Mouse (Mus musculus): ENCODE measurements around the gene Lrp11. TPM values are rescaled to one million over a fixed set of nuclear protein-coding genes. Genes with fewer than 3 reads are reported as not detected.

Gene Lrp11
- total and polyA plus RNA-seq, 2 experiments from 2014 or later: 51.7 to 139 TPM

DNA sequence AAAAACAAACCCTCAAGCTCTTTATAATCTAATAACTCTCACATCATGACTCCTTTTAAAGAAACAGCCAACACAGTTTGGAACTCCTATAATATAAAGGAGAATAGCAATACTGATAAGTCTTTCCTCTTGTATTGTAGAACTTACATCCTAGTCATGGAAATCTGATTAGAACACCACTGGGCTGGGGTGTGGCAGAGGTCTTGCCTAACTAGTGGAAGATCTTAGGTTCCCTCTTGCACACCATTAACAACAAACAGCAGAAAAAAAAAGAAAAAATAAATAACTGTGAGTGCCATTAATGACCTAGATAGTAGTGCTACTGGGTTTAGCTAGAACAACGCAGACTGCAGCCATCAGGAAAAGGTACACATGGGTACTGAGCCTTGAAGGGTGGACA is 75.3 kb downstream of the Lrp11 start:
- no peak for ATAC-seq (ENCODE audit: low FRiP score)
- no peak overlapping the region for H3K4me2 ChIP-seq (ENCODE audit: low read depth, low read length, poor library complexity, severe bottlenecking)
- H3K4me1 ChIP-seq (ENCODE audit: insufficient read depth, low read length): peaks cover 6% of the 10 kb centered on the region; the same call in 1 of the 2 replicates
- no peak for DNase-seq (ENCODE audit: low spot score)
- no peaks in the 10 kb centered on the region for H3K9me3 ChIP-seq (ENCODE audit: low read length)
- TF ChIP-seq CTCF (IDR thresholded peaks at IDR 0.05): no peak
- no peak overlapping the region for H3K27ac ChIP-seq (ENCODE audit: low read depth, low read length)
- 88% methylated on average over 1 of the region's 1 CpGs for WGBS
- no peaks in the 10 kb centered on the region for H3K27me3 ChIP-seq (ENCODE audit: insufficient read depth, low read length)
- H3K36me3 ChIP-seq (ENCODE audit: insufficient read depth, low read length): no peaks in the 10 kb centered on the region
- no peak overlapping the region for H3K4me3 ChIP-seq (ENCODE audit: low read depth, low read length)
- no peak overlapping the region for H3K9ac ChIP-seq (replicated peaks; ENCODE audit: low read length, poor library complexity, severe bottlenecking)

DNA sequence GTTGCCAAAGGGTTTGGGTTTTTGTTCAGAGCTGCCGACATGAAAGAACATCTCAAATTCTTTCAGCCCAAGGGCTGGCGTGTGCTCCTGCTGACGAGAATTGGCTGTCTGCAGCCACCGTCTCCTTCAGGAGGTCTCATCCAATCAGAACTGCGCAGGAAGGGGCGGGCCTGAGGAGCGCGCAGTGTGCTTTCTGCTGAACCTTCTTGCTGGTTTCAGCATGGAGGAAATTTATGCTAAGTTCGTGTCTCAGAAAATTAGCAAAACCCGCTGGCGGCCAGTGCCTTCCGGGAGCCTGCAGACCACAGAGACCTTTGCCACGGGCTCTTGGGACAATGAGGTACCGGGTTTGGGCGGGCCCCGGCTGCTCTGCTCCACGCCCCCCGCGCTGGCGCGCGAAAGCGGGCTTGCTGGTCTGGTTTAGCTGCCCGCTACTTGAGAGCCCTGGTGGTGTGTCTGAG is 77.8 kb downstream of the Lrp11 start, which contains the start of gene Nup43:
Nup43 (plus strand) TSS at position 162 of the 461 bp plus-strand sequence.
- peak within 1 kb of the TSS; percentile 57 for H3K27ac ChIP-seq (ENCODE audit: low read depth, low read length)
- 0% methylated on average over 24 of the region's 24 CpGs for WGBS
- DNase-seq (ENCODE audit: low spot score) (peak; percentile 94), ATAC-seq (ENCODE audit: low FRiP score) (peak; percentile 83)
- H3K9ac ChIP-seq (replicated peaks; ENCODE audit: low read length, poor library complexity, severe bottlenecking): peak within 1 kb of the TSS; percentile 64
- peak within 1 kb of the TSS; percentile 75 for H3K4me3 ChIP-seq (ENCODE audit: low read depth, low read length)
- H3K36me3 ChIP-seq (ENCODE audit: insufficient read depth, low read length): 0 out of 2 replicates have a peak, but pooled peaks cover 2% of the 10 kb centered on the region
- no peak for TF ChIP-seq CTCF (IDR thresholded peaks at IDR 0.05)
- H3K27me3 ChIP-seq (ENCODE audit: insufficient read depth, low read length): no peaks in the 10 kb centered on the region
- H3K4me2 ChIP-seq (ENCODE audit: low read depth, low read length, poor library complexity, severe bottlenecking): peak within 1 kb of the TSS; percentile 67
- no peaks in the 10 kb centered on the region for H3K9me3 ChIP-seq (ENCODE audit: low read length)
- H3K4me1 ChIP-seq (ENCODE audit: insufficient read depth, low read length): peaks cover 6% of the 10 kb centered on the region; the same call in 1 of the 2 replicates

DNA sequence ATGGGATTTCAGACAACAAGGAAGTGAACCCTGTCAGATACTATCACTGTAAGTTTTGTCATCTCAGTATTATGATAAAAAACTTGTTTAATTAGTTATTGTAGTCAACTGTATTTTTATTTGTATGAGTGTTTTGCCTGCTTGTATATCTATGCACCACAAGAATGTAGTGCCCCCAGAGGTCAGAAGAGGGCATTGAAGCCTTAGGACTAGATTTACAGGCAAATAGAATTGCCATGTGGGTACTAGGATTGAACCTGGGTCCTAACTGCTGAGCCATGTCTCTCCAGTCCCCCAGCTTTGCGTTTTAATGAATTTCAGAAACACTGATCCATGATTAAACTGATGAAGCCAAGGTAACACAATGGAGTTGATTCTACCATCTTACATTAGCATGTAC is 84.1 kb downstream of the Lrp11 start:
- Histone ChIP-seq H3K9ac (replicated peaks; ENCODE audit: low read length, poor library complexity, severe bottlenecking) (no peak overlapping the region), H3K4me1 (ENCODE audit: insufficient read depth, low read length) (no peaks in the 10 kb centered on the region), H3K27ac (ENCODE audit: low read depth, low read length) (no peak overlapping the region), H3K9me3 (ENCODE audit: low read length) (no peaks in the 10 kb centered on the region), H3K4me3 (ENCODE audit: low read depth, low read length) (no peak overlapping the region), H3K36me3 (ENCODE audit: insufficient read depth, low read length) (peaks cover 18% of the 10 kb centered on the region), H3K4me2 (ENCODE audit: low read depth, low read length, poor library complexity, severe bottlenecking) (no peak overlapping the region), H3K27me3 (ENCODE audit: insufficient read depth, low read length) (no peaks in the 10 kb centered on the region)
- 63% methylated on average over 1 of the region's 1 CpGs for WGBS
- DNase-seq (ENCODE audit: low spot score): peak; percentile 40
- no peak for ATAC-seq (ENCODE audit: low FRiP score)
- peak; percentile 65 for TF ChIP-seq CTCF (IDR thresholded peaks at IDR 0.05)

Other genes starting within 250 kb of the Lrp11 start
- 0.49 and 0.85 TPM in 2 replicates for gene Ulbp1, start 116.2 kb upstream of the Lrp11 start, total RNA-seq (2014; rRNA removed)
- gene Ulbp1, start 116.2 kb upstream of the Lrp11 start, polyA plus RNA-seq (2015; fragmentation: Nextera tagmentation; extraction: Ambion mirVana): 0.11 and 0.27 TPM in 2 replicates
- gene Nup43, start 77.7 kb downstream of the Lrp11 start, total RNA-seq (2014; rRNA removed): 7.8 and 8.0 TPM in 2 replicates
- 17.5 and 17.8 TPM in 2 replicates for gene Nup43, start 77.7 kb downstream of the Lrp11 start, polyA plus RNA-seq (2015; fragmentation: Nextera tagmentation; extraction: Ambion mirVana)
- 70.6 and 81.0 TPM in 2 replicates for gene Pcmt1, start 91.3 kb downstream of the Lrp11 start, total RNA-seq (2014; rRNA removed)
- 178 and 179 TPM in 2 replicates for gene Pcmt1, start 91.3 kb downstream of the Lrp11 start, polyA plus RNA-seq (2015; fragmentation: Nextera tagmentation; extraction: Ambion mirVana)
- gene Lats1, start 91.4 kb downstream of the Lrp11 start, total RNA-seq (2014; rRNA removed): 45.4 and 50.9 TPM in 2 replicates
- gene Lats1, start 91.4 kb downstream of the Lrp11 start, polyA plus RNA-seq (2015; fragmentation: Nextera tagmentation; extraction: Ambion mirVana): 6.5 and 7.7 TPM in 2 replicates
- gene Katna1, start 136.2 kb downstream of the Lrp11 start, total RNA-seq (2014; rRNA removed): 12.6 and 13.3 TPM in 2 replicates
- 15.5 and 17.2 TPM in 2 replicates for gene Katna1, start 136.2 kb downstream of the Lrp11 start, polyA plus RNA-seq (2015; fragmentation: Nextera tagmentation; extraction: Ambion mirVana)
- 22.2 and 35.4 TPM in 2 replicates for gene Ginm1, start 203.0 kb downstream of the Lrp11 start, total RNA-seq (2014; rRNA removed)
- 65.4 and 67.9 TPM in 2 replicates for gene Ginm1, start 203.0 kb downstream of the Lrp11 start, polyA plus RNA-seq (2015; fragmentation: Nextera tagmentation; extraction: Ambion mirVana)
- 30.6 and 40.5 TPM in 2 replicates for gene Ppil4, start 203.1 kb downstream of the Lrp11 start, total RNA-seq (2014; rRNA removed)
- 46.0 and 50.6 TPM in 2 replicates for gene Ppil4, start 203.1 kb downstream of the Lrp11 start, polyA plus RNA-seq (2015; fragmentation: Nextera tagmentation; extraction: Ambion mirVana)
- gene Zc3h12d, start 242.7 kb downstream of the Lrp11 start, total RNA-seq (2014; rRNA removed): 0.14 and 0.16 TPM in 2 replicates
- 0.20 and 0.34 TPM in 2 replicates for gene Zc3h12d, start 242.7 kb downstream of the Lrp11 start, polyA plus RNA-seq (2015; fragmentation: Nextera tagmentation; extraction: Ambion mirVana)